Mouse (Mus musculus): ENCODE data around the gene Clrn3. TPM values are rescaled to one million over a fixed set of nuclear protein-coding genes. Genes with fewer than 3 reads are reported as not detected.

The Clrn3 gene
- polyA plus RNA-seq, 1 experiment from 2014 or later: 18.9 TPM

MicroRNA genes within 50 kb of the gene (microRNA counts, 519-probe panel; counts per million panel counts)
- microRNA mmu-miR-1962: not detected

Small RNA genes lying within 50 kb of the gene (microRNA-seq; reads per million reads assigned to microRNA genes)
- not detected for gene Mir1962

Other genes starting within 250 kb of the Clrn3 start
- not detected in 2 replicates for gene Foxi2, start 118.3 kb downstream of the Clrn3 start, polyA plus RNA-seq (2014; fragmentation: Nextera tagmentation; extraction: Ambion mirVana)
- 1.9 and 2.3 TPM in 2 replicates for gene Ptpre, start 8.8 kb upstream of the Clrn3 start, polyA plus RNA-seq (2014; fragmentation: Nextera tagmentation; extraction: Ambion mirVana)
- 55.7 and 56.3 TPM in 2 replicates for gene Mki67, start 187.7 kb upstream of the Clrn3 start, polyA plus RNA-seq (2014; fragmentation: Nextera tagmentation; extraction: Ambion mirVana)

Data from intestine, embryonic 14.5 days (tissue).